Mouse (Mus musculus): ENCODE data around the gene Lrmda. TPM values are rescaled to one million over a fixed set of nuclear protein-coding genes. Genes with fewer than 3 reads are reported as not detected.

Lrmda gene
- polyA plus RNA-seq, 1 experiment from 2014 or later: 0.66 TPM

DNA sequence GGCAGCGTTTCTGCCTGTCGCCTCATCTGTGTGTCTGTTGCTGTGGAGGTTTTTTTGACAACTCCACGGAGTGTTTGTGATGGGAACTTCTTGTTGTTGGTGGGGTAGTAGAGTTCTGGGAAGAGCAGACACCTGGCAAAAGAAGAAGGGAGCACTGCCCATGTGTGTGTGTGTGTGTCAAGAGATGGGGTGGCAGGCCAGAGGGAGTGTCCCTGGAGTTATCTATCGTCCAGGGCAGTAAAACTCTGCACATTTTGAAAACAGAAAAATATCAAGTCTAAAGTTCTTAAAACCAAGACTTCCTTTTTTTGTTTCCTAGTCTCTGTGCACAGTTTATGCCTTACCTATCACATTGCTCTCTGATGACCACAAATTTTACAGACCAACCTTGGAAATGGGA, 165.9 kb downstream of the Lrmda start:
- WGBS: 84% methylated on average over 4 of the region's 4 CpGs
- Histone ChIP-seq H3K4me3 (ENCODE audit: low read depth, low read length) (no peak overlapping the region), H3K36me3 (ENCODE audit: control insufficient read depth, insufficient read depth, low read length) (no peaks in the 10 kb centered on the region), H3K9me3 (ENCODE audit: control insufficient read depth, low read length) (no peaks in the 10 kb centered on the region), H3K27me3 (ENCODE audit: control insufficient read depth, insufficient read depth, low read length) (no peaks in the 10 kb centered on the region), H3K4me1 (ENCODE audit: control insufficient read depth, insufficient read depth, low read length) (0 out of 2 replicates have a peak, but pooled peaks cover 2% of the 10 kb centered on the region), H3K27ac (ENCODE audit: low read depth, low read length) (no peak overlapping the region), H3K9ac (ENCODE audit: low read length) (no peak overlapping the region), H3K4me2 (ENCODE audit: low read depth) (no peak overlapping the region)
- no peak for ATAC-seq (ENCODE audit: insufficient read depth, low FRiP score, low TSS enrichment)
- no peak for DNase-seq (ENCODE audit: low spot score)

DNA sequence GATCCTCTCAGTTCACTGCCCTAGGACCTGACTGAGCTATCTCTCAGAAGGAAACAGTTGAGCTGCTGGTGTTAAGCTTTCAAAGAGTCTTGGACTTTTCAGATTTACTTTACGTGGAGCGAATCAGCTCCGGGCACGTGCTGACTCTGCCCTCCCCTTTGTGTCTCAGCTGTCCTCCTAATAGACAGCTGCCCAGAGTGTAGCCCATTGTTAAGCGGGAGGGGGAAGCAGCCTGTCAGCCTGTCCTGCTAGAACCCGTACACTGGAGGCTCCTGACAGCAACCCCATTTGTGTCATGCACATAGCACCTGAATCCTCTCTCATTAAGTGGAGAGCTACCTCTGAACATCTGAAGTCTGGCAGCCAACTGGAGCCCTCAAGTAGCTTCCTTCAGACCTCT, 170.6 kb downstream of the Lrmda start:
- 34% methylated on average over 6 of the region's 6 CpGs for WGBS

DNA sequence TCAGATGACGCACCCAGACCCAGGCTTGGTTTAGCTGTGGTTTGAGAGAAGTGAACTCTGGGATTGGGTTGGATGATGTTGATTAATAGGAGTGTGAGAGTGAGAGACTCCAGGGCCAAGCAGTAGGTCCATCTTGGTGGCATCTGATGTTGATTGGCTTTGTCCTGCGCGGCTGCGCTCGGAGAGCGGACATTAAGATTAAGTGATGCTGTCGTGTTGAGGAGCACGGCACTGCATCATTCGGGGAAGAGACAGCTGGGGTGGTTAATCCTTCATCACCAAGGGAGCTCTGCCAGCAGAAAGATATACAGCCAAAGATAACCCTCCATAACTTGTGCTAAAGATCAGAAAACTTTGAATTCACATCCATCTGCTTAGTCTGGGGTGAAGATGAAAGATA, 172.7 kb downstream of the Lrmda start:
- Histone ChIP-seq H3K27me3 (ENCODE audit: control insufficient read depth, insufficient read depth, low read length) (no peaks in the 10 kb centered on the region), H3K36me3 (ENCODE audit: control insufficient read depth, insufficient read depth, low read length) (no peaks in the 10 kb centered on the region), H3K4me3 (ENCODE audit: low read depth, low read length) (no peak overlapping the region), H3K9me3 (ENCODE audit: control insufficient read depth, low read length) (no peaks in the 10 kb centered on the region), H3K27ac (ENCODE audit: low read depth, low read length) (no peak overlapping the region), H3K9ac (ENCODE audit: low read length) (no peak overlapping the region), H3K4me2 (ENCODE audit: low read depth) (no peak overlapping the region), H3K4me1 (ENCODE audit: control insufficient read depth, insufficient read depth, low read length) (peaks cover 3% of the 10 kb centered on the region; the same call in 1 of the 2 replicates)
- 84% methylated on average over 9 of the region's 9 CpGs for WGBS
- DNase-seq (ENCODE audit: low spot score): no peak
- no peak for ATAC-seq (ENCODE audit: insufficient read depth, low FRiP score, low TSS enrichment)

More for the DNA sequence above, 170.6 kb downstream of the Lrmda start:
- Histone ChIP-seq H3K9me3 (ENCODE audit: control insufficient read depth, low read length) (no peaks in the 10 kb centered on the region), H3K4me2 (ENCODE audit: low read depth) (no peak overlapping the region), H3K27ac (ENCODE audit: low read depth, low read length) (no peak overlapping the region), H3K27me3 (ENCODE audit: control insufficient read depth, insufficient read depth, low read length) (no peaks in the 10 kb centered on the region), H3K9ac (ENCODE audit: low read length) (no peak overlapping the region), H3K4me3 (ENCODE audit: low read depth, low read length) (no peak overlapping the region), H3K36me3 (ENCODE audit: control insufficient read depth, insufficient read depth, low read length) (no peaks in the 10 kb centered on the region), H3K4me1 (ENCODE audit: control insufficient read depth, insufficient read depth, low read length) (peaks cover 3% of the 10 kb centered on the region; the same call in 1 of the 2 replicates)
- peak; percentile 29 for DNase-seq (ENCODE audit: low spot score)
- ATAC-seq (ENCODE audit: insufficient read depth, low FRiP score, low TSS enrichment): no peak

DNA sequence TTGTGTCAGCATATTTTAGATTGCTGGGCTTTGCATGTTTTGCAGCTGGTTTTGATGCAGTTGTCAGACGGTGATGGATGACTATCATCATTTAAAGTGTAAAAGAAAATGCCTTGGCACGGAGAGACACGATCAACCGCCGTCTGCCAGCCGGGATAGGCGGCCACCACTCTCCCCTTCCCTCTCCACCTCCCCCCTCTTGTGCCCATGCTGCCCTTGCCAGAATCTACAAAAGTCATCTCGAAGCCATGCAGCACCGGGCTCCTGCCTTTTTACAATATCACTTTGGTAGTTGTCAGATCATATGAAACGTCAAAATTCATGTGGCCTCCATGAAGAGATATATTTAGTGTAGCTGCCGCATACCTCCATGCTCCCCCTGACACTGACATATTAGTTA, 178.5 kb downstream of the Lrmda start:
- WGBS: 68% methylated on average over 11 of the region's 11 CpGs
- no peaks in the 10 kb centered on the region for H3K27me3 ChIP-seq (ENCODE audit: control insufficient read depth, insufficient read depth, low read length)
- no peak overlapping the region for H3K4me2 ChIP-seq (ENCODE audit: low read depth)
- no peaks in the 10 kb centered on the region for H3K36me3 ChIP-seq (ENCODE audit: control insufficient read depth, insufficient read depth, low read length)
- no peaks in the 10 kb centered on the region for H3K9me3 ChIP-seq (ENCODE audit: control insufficient read depth, low read length)
- H3K4me3 ChIP-seq (ENCODE audit: low read depth, low read length): no peak overlapping the region
- ATAC-seq (ENCODE audit: insufficient read depth, low FRiP score, low TSS enrichment): no peak
- H3K9ac ChIP-seq (ENCODE audit: low read length): no peak overlapping the region
- H3K4me1 ChIP-seq (ENCODE audit: control insufficient read depth, insufficient read depth, low read length): no peaks in the 10 kb centered on the region
- no peak overlapping the region for H3K27ac ChIP-seq (ENCODE audit: low read depth, low read length)
- DNase-seq (ENCODE audit: low spot score): no peak

DNA sequence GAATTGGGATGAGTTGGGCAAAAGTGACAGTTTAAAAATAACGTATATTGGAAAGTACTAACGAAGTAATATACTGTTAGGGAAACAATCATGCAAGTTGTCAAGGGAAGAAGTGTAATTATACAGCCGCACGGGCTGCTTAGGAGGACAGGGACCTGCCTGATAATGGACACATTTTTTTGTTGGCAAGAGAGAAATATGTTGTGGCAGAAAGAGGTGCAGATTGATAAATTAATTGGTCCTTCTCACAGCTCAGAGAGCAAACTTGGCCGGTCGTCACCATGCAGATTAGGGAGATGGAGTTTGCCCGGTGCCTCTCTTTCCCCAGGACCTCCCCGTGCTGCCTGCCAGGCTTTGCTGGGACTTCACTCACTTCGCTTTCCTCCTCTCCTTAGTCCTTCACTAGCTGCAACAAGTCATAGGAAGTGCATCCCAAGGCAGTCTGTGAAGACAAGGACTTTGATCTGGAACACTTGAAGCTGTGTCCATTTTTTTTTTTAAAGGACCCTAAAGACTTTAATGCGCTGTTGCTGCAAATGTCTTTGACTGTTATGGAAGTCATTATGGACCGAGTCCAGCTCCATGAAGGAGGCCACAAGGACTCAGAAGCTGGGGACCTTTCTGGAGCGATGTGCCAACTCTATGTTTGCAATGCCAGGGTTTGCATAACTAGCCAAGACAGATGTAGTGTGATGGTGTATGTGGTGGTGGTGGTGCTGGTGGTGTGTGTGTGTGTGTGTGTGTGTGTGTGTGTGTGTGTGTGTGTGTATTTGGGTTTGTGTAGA, 179.3 kb downstream of the Lrmda start:
- WGBS: 82% methylated on average over 12 of the region's 12 CpGs
- Histone ChIP-seq H3K4me2 (ENCODE audit: low read depth) (no peak overlapping the region), H3K27ac (ENCODE audit: low read depth, low read length) (no peak overlapping the region), H3K9me3 (ENCODE audit: control insufficient read depth, low read length) (no peaks in the 10 kb centered on the region), H3K36me3 (ENCODE audit: control insufficient read depth, insufficient read depth, low read length) (no peaks in the 10 kb centered on the region), H3K9ac (ENCODE audit: low read length) (no peak overlapping the region), H3K4me1 (ENCODE audit: control insufficient read depth, insufficient read depth, low read length) (no peaks in the 10 kb centered on the region), H3K4me3 (ENCODE audit: low read depth, low read length) (no peak overlapping the region), H3K27me3 (ENCODE audit: control insufficient read depth, insufficient read depth, low read length) (no peaks in the 10 kb centered on the region)
- no peak for ATAC-seq (ENCODE audit: insufficient read depth, low FRiP score, low TSS enrichment)
- no peak for DNase-seq (ENCODE audit: low spot score)

DNA sequence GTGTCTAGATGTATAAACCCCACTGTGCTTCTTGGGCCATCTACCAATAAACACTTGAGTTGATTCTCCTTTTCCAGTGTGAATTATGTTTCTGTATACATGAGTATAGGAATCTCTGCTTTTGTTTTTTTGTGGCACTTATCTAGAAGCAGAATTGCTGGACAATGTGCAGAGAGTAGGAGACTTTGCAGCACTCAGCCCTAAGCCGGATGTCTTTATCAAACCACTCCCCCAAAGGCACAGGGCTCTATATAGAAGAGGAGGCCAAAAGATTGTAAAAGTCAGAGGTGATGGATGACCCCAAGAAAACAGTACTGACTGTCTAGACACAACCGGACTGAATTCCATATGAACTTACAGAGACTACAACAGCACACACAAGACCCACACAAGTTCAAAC, 182.2 kb downstream of the Lrmda start:
- DNase-seq (ENCODE audit: low spot score) (no peak), ATAC-seq (ENCODE audit: insufficient read depth, low FRiP score, low TSS enrichment) (no peak)
- H3K9ac ChIP-seq (ENCODE audit: low read length): no peak overlapping the region
- no peaks in the 10 kb centered on the region for H3K4me1 ChIP-seq (ENCODE audit: control insufficient read depth, insufficient read depth, low read length)
- H3K27me3 ChIP-seq (ENCODE audit: control insufficient read depth, insufficient read depth, low read length): no peaks in the 10 kb centered on the region
- H3K9me3 ChIP-seq (ENCODE audit: control insufficient read depth, low read length): no peaks in the 10 kb centered on the region
- H3K4me3 ChIP-seq (ENCODE audit: low read depth, low read length): no peak overlapping the region
- no peak overlapping the region for H3K4me2 ChIP-seq (ENCODE audit: low read depth)
- H3K36me3 ChIP-seq (ENCODE audit: control insufficient read depth, insufficient read depth, low read length): no peaks in the 10 kb centered on the region
- no peak overlapping the region for H3K27ac ChIP-seq (ENCODE audit: low read depth, low read length)
- WGBS: 31% methylated on average over 2 of the region's 2 CpGs

DNA sequence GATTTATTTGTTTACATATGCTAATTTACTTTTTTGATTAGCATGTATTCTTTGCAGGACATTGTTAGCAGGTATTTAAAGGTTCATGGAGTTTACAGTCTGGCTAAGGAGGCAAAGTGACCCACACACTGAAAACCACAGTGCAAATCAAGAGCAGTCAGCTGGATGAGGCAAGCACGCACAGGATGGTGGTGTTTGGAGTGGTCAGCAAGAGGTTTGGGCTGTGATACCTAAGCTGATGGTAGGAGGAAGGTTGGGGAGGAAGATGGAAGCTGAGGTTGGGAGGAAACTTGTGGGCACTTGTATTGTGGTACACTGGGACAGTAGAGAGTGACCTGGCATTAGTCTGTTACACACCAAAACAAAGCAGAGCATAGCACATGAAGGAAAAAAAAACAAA, 191.1 kb downstream of the Lrmda start:
- 89% methylated on average over 1 of the region's 1 CpGs for WGBS
- H3K27me3 ChIP-seq (ENCODE audit: control insufficient read depth, insufficient read depth, low read length): no peaks in the 10 kb centered on the region
- no peak overlapping the region for H3K27ac ChIP-seq (ENCODE audit: low read depth, low read length)
- H3K4me2 ChIP-seq (ENCODE audit: low read depth): no peak overlapping the region
- no peaks in the 10 kb centered on the region for H3K36me3 ChIP-seq (ENCODE audit: control insufficient read depth, insufficient read depth, low read length)
- ATAC-seq (ENCODE audit: insufficient read depth, low FRiP score, low TSS enrichment) (no peak), DNase-seq (ENCODE audit: low spot score) (no peak)
- no peak overlapping the region for H3K9ac ChIP-seq (ENCODE audit: low read length)
- peaks cover 5% of the 10 kb centered on the region; the same call in 1 of the 2 replicates for H3K4me1 ChIP-seq (ENCODE audit: control insufficient read depth, insufficient read depth, low read length)
- H3K9me3 ChIP-seq (ENCODE audit: control insufficient read depth, low read length): no peaks in the 10 kb centered on the region
- H3K4me3 ChIP-seq (ENCODE audit: low read depth, low read length): no peak overlapping the region

DNA sequence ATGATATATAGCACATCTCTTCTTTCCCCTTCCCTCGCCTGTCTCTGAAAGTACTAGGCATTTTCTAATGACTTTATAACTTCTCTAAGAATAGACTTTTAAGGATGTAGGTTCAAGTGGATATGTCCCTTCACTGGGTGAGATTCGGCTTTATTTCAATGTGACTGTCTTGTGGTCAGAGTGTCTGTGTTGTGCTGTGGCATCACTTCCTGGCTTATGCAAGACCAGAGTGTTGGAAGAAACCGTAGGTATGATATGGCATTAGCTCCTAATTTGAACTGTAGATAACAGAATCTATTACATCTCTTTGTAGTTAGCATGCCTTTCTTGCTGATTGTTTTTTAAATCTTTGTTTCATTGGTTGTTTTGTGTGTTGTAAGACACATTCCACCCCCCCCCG, 198.7 kb downstream of the Lrmda start:
- H3K27ac ChIP-seq (ENCODE audit: low read depth, low read length): no peak overlapping the region
- no peaks in the 10 kb centered on the region for H3K9me3 ChIP-seq (ENCODE audit: control insufficient read depth, low read length)
- H3K36me3 ChIP-seq (ENCODE audit: control insufficient read depth, insufficient read depth, low read length): no peaks in the 10 kb centered on the region
- DNase-seq (ENCODE audit: low spot score) (no peak), ATAC-seq (ENCODE audit: insufficient read depth, low FRiP score, low TSS enrichment) (no peak)
- peaks cover 8% of the 10 kb centered on the region; the same call in 1 of the 2 replicates for H3K4me1 ChIP-seq (ENCODE audit: control insufficient read depth, insufficient read depth, low read length)
- no peaks in the 10 kb centered on the region for H3K27me3 ChIP-seq (ENCODE audit: control insufficient read depth, insufficient read depth, low read length)
- 87% methylated on average over 4 of the region's 4 CpGs for WGBS
- H3K9ac ChIP-seq (ENCODE audit: low read length): no peak overlapping the region
- H3K4me2 ChIP-seq (ENCODE audit: low read depth): no peak overlapping the region
- no peak overlapping the region for H3K4me3 ChIP-seq (ENCODE audit: low read depth, low read length)

DNA sequence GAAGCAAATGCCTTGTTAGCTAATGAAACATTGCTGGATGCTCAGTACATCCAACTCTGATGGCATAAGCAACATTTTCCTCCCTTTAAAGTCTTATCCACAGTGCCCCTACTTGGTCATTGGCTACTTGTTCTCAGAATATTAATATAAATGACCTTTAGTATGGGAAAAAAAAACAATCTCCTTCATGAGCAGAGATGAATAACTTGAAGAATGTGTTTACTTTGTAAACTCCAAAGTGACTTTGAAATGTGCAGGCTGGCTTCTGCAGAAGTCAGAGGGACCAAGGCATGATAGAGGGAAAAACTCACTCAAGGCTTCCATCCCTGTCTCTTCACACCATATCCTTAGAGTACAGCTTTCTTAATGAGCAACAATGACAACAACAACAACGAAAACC, 202.5 kb downstream of the Lrmda start:
- no peaks in the 10 kb centered on the region for H3K9me3 ChIP-seq (ENCODE audit: control insufficient read depth, low read length)
- H3K27me3 ChIP-seq (ENCODE audit: control insufficient read depth, insufficient read depth, low read length): no peaks in the 10 kb centered on the region
- H3K4me3 ChIP-seq (ENCODE audit: low read depth, low read length): no peak overlapping the region
- no peak overlapping the region for H3K9ac ChIP-seq (ENCODE audit: low read length)
- no peaks in the 10 kb centered on the region for H3K4me1 ChIP-seq (ENCODE audit: control insufficient read depth, insufficient read depth, low read length)
- no peak for DNase-seq (ENCODE audit: low spot score)
- no peak overlapping the region for H3K27ac ChIP-seq (ENCODE audit: low read depth, low read length)
- 71% methylated on average over 1 of the region's 1 CpGs for WGBS
- no peaks in the 10 kb centered on the region for H3K36me3 ChIP-seq (ENCODE audit: control insufficient read depth, insufficient read depth, low read length)
- ATAC-seq (ENCODE audit: insufficient read depth, low FRiP score, low TSS enrichment): no peak
- no peak overlapping the region for H3K4me2 ChIP-seq (ENCODE audit: low read depth)

Measured in neural tube, embryonic 11.5 days (tissue).